Mouse (Mus musculus): ENCODE results near the gene Olfr698.

DNA sequence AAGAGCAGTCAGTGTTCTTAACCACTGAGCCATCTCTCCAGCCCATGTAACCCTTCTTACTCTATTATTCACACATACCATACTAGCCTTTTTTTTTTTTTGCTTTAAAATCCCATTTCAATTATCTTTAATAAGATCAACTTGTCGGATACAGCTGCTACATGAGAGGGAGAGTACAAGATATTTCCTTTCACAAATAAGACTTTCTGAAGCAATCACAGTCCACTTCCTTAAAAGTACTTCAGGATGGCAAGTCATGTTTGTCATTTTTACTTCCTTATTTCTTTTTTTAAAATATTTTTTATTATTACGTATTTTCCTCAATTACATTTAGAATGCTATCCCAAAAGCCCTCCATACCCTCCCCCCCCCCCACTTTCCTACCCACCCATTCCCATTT is 3.6 kb upstream of the Olfr698 start:
- TF ChIP-seq POLR2A (IDR thresholded peaks at IDR 0.05; ENCODE audit: insufficient read depth, low read length), result no peak
- TF ChIP-seq CTCF (IDR thresholded peaks at IDR 0.05; ENCODE audit: low read depth, low read length), result no peak
